Mouse (Mus musculus) left cerebral cortex, adult 11 months (tissue): Measurements from ENCODE around the gene Map3k5.

Source experiments
- DNase-seq: peaks from one replicate; pipeline ENCODE4 v3.0.0; 2022; ENCODE audit warnings: low spot score

Map3k5 gene

GRCm38 (mm10) chr10:20158756-20159155 lies 224.5 kb downstream of the Map3k5 start:
- no peak for DNase-seq

- no peak for DNase-seq
Observed at GRCm38 (mm10) chr10:20159308-20159707, 225.0 kb downstream of the Map3k5 start.

- no peak for DNase-seq
Observed at GRCm38 (mm10) chr10:20160914-20161313, 226.6 kb downstream of the Map3k5 start.

GRCm38 (mm10) chr10:20164810-20165209 lies 230.5 kb downstream of the Map3k5 start:
- DNase-seq: no peak

- DNase-seq: no peak
Observed at GRCm38 (mm10) chr10:20166797-20167196, 232.5 kb downstream of the Map3k5 start.

GRCm38 (mm10) chr10:20167467-20167866 lies 233.2 kb downstream of the Map3k5 start:
- no peak for DNase-seq

- DNase-seq: no peak
Observed at GRCm38 (mm10) chr10:20169182-20169674, 235.0 kb downstream of the Map3k5 start.

- no peak for DNase-seq
Observed at GRCm38 (mm10) chr10:20169927-20170604, 235.8 kb downstream of the Map3k5 start.

- DNase-seq: peak; percentile 88
Observed at GRCm38 (mm10) chr10:20170605-20171088, 236.4 kb downstream of the Map3k5 start.

- no peak for DNase-seq
Observed at GRCm38 (mm10) chr10:20171209-20171608, 236.9 kb downstream of the Map3k5 start.

GRCm38 (mm10) chr10:20171756-20172155 lies 237.5 kb downstream of the Map3k5 start:
- DNase-seq: no peak

- DNase-seq: no peak
Observed at GRCm38 (mm10) chr10:20173733-20174132, 239.5 kb downstream of the Map3k5 start.

GRCm38 (mm10) chr10:20176054-20176453 lies 241.8 kb downstream of the Map3k5 start:
- DNase-seq: peak; percentile 51

GRCm38 (mm10) chr10:20178807-20179605 lies 244.7 kb downstream of the Map3k5 start:
- DNase-seq: no peak

GRCm38 (mm10) chr10:20181198-20181597 lies 246.9 kb downstream of the Map3k5 start:
- no peak for DNase-seq

GRCm38 (mm10) chr10:20181680-20182399 lies 247.6 kb downstream of the Map3k5 start:
- DNase-seq: no peak

- DNase-seq: no peak
Observed at GRCm38 (mm10) chr10:20184326-20184725, 250.1 kb downstream of the Map3k5 start.

- no peak for DNase-seq
Observed at GRCm38 (mm10) chr10:20185264-20185663, 251.0 kb downstream of the Map3k5 start.

- DNase-seq: no peak
Observed at GRCm38 (mm10) chr10:20185806-20186205, 251.5 kb downstream of the Map3k5 start.

- no peak for DNase-seq
Observed at GRCm38 (mm10) chr10:20186800-20187273, 252.6 kb downstream of the Map3k5 start.

- DNase-seq: no peak
Observed at GRCm38 (mm10) chr10:20190139-20190747, 256.0 kb downstream of the Map3k5 start.
